Mouse (Mus musculus) heart, postnatal 4 days (tissue): ENCODE data around the gene Aspscr1. TPM values are rescaled to one million over a fixed set of nuclear protein-coding genes. Genes with fewer than 3 reads are reported as not detected.
"Not testable (repeated sequence)": the region's sequence is repeated elsewhere in the genome, so short reads cannot be mapped to it uniquely, and the experiment has no call there.

Source experiments
- DNase-seq: peaks from one replicate; pipeline ENCODE4 v3.0.0; 2021
- total RNA-seq, 2 experiments: library from RNA; stranded (reverse); gene quantifications; 2 replicates each; pipeline ENCODE4 v1.2.3; 2021

Gene Aspscr1
- total RNA-seq, 2 experiments from 2014 or later, result 62.7 to 64.0 TPM

- peak; percentile 37 for DNase-seq
These were observed 29.7 kb upstream of the Aspscr1 start for GRCm38 (mm10) chr11:120642939-120643600.

- peak; percentile 95 for DNase-seq
These were observed 29.2 kb upstream of the Aspscr1 start, which contains the start of gene Pycr1 for GRCm38 (mm10) chr11:120643601-120643987. Gene Pycr1, minus strand, starts transcription at chr11:120643769.

GRCm38 (mm10) chr11:120647047-120647830, 25.5 kb upstream of the Aspscr1 start:
- no peak for DNase-seq

- peak; percentile 62 for DNase-seq
These were observed 24.7 kb upstream of the Aspscr1 start, which contains the start of gene Myadml2 for GRCm38 (mm10) chr11:120648001-120648476. Gene Myadml2, minus strand, starts transcription at chr11:120648158.

GRCm38 (mm10) chr11:120651872-120652271, 20.9 kb upstream of the Aspscr1 start:
- DNase-seq, result no peak

- DNase-seq, result no peak
These were observed 18.0 kb upstream of the Aspscr1 start for GRCm38 (mm10) chr11:120654741-120655140.

- no peak for DNase-seq
These were observed 15.5 kb upstream of the Aspscr1 start for GRCm38 (mm10) chr11:120657301-120657700.

GRCm38 (mm10) chr11:120658876-120659410, 13.8 kb upstream of the Aspscr1 start:
- peak; percentile 89 for DNase-seq

- no peak for DNase-seq
These were observed 13.1 kb upstream of the Aspscr1 start for GRCm38 (mm10) chr11:120659509-120660300.

- peak; percentile 61 for DNase-seq
These were observed 12.3 kb upstream of the Aspscr1 start for GRCm38 (mm10) chr11:120660301-120661075.

DNA sequence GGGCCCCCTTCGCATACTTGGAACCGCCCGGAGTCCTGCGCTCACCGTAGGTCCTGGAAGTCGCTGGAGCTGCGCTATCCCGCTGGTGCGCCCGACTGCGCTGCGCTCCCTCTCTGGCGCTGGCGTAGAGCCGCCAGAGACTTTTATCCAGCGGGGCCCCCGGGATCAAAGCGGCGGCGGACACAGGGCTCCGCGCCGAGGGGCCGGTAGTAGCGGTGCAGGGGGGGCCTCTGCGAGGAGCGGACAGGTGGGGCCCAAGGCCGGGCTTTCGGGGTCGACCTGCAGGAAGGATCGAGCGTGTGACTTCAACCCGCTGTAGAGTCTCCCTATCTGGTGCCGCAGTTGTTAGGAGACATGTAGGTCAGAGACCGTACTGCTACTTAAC, 11.7 kb upstream of the Aspscr1 start, which contains the start of gene Notum:
Notum (minus strand) TSS at position 100 of the 385 bp plus-strand sequence.
- DNase-seq, result no peak

- DNase-seq, result no peak
These were observed 10.0 kb upstream of the Aspscr1 start for GRCm38 (mm10) chr11:120662759-120663158.

DNA sequence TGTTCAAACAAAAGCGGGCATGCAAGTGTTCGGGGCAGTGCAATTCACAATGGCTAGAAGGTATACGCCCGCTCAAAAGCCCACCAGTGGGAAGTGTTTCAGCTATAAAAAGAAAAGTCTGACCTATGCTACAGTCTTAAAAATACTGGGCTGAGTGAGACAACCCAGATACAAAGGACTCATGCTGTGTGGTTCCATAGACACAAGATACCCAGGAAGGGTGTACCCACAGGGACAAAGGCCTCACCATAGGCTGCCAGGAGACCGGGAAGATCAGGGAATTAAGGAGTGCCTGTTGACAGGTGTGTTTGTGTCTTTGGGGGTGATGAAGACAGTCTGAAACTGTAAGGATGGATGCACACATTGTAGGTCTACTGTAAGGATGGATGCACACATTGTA, 9.1 kb upstream of the Aspscr1 start:
- no peak for DNase-seq

DNA sequence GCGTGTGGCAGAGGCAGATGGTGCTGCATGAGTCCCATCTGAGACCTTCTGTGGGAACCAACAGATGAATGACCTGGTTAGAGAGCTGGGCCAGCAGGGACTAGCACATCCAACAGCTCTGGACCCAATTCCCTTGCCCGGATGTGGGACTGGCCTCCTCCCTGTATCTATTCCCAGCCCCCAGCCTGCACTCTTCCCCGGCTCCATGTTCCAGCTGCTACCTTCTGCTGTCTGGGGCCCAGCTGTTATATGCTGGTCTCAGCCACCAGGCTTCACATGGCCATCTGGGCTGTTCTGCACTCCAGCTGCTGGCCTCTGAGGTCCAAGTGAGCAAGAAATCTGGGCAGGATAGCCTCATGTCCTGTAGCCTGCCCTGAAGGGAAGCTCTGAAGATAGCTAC, 7.4 kb upstream of the Aspscr1 start:
- DNase-seq, result peak; percentile 67

- no peak for DNase-seq
These were observed 6.2 kb upstream of the Aspscr1 start for GRCm38 (mm10) chr11:120666617-120667016.

- no peak for DNase-seq
These were observed 885 bp downstream of the Aspscr1 start for GRCm38 (mm10) chr11:120673594-120674122.

GRCm38 (mm10) chr11:120675875-120676274, 3.1 kb downstream of the Aspscr1 start:
- DNase-seq, result not testable (repeated sequence)

DNA sequence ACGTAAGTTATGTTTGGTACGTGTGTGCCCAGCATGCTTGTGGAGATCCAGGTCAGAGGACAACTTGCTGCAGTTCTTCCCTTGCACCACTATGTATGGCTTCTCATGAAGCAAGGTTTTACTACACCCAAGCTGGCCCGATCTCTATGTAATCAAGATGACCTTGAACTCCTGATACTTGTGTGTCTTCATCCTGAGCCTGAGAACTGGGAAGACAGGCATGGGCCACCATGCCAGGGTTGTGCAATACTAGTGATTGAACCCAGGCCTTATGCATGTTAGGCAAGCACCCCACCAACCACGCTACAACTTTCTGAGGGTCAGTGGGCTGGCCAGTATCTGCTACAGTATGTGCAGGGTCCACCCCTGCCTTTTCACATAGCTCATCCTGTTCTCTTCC, 4.2 kb downstream of the Aspscr1 start:
- no peak for DNase-seq

DNA sequence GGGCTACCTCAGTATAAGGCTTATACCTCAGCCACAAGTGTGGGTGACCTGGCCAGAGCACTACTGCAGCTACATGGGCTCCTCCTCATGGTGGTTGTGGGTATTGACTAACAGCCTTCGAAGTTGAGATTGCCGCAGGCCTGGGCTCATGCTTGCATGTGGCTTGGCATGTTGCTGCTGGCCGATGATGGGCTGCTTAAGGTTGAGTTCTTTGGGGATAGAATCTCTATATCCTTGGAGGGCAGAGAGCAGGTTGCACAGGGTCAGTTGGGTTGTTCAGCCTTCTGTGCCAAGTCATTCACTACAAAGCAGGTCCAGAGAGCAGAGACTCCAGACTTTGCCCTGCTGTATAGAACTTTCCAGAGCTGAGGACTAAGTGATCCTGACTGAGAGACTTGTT, 7.1 kb downstream of the Aspscr1 start:
- DNase-seq, result peak; percentile 44

DNA sequence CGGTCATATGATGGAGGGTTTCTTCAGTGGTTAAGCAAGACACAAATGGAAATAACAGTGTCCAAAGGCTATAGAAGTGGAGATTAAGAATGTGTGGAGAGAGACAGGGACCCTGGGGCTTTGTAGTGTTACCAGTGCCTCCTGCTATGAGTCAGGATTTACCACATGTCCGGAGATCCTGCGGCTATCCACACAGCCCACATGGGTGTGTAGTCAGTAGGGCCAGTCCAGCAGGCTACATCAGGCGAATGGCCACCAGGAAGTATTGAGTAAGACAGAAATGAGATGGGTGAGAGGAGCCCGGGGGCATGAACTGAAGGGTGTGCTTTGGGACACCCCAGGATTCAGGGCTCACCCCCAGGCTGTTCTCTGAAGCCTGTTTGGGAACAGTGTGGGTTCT, 9.9 kb downstream of the Aspscr1 start:
- no peak for DNase-seq

DNA sequence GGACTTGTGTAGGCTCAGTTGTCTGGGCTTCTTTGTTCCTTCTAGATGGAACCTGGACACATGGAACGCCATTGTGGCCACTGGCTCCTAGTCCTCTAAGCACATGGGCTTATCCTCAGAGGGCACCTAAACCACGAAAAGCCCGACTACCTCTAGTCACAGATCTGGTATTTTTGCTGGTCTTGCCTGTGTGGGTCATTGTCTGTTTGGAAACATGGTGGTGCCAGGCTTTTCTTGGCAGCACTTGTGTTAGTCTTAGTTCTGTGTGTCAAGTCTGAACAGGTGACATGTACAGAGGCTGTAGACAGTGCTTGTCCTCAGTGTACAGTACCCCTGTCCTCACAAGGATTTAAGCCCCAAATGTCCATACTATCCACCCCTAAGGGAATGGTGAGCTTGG, 10.8 kb downstream of the Aspscr1 start:
- DNase-seq, result no peak
